Mouse (Mus musculus): Measurements from ENCODE around the gene Cd200r3.

Gene Cd200r3

GRCm38 (mm10) chr16:44943468-44943867 lies at the start of gene Cd200r3:
Gene Cd200r3, plus strand, starts transcription at chr16:44943678.
- DNase-seq (ENCODE audit: low read depth, low spot score): no peak

DNA sequence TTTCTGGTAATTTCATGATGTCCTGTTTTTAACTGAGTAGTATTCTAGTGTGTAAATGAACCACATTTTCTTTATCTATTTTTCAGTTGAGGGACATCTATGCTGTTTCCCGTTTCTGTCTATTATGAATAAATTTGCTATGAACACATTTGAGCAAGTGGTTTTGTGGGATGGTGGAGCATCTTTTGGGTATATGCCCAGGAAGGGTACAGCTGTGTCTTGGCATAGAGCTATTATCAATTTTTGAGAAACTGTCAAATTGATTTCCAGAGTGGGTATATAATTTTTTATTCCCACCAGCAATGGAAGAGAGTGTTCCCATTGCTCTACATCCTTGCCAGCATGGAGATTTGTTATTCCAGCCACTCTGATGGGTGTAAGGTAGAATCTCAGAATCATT lies 11.5 kb upstream of the Cd200r3 start:
- DNase-seq (ENCODE audit: low read depth, low spot score): no peak

- no peak for DNase-seq (ENCODE audit: low read depth, low spot score)
Measured at GRCm38 (mm10) chr16:44951360-44952114, 8.1 kb downstream of the Cd200r3 start.

GRCm38 (mm10) chr16:44962296-44962695 lies 18.8 kb downstream of the Cd200r3 start:
- DNase-seq (ENCODE audit: low read depth, low spot score): no peak

- no peak for DNase-seq (ENCODE audit: low read depth, low spot score)
Measured at GRCm38 (mm10) chr16:44962777-44963176, 19.3 kb downstream of the Cd200r3 start.

- no peak for DNase-seq (ENCODE audit: low read depth, low spot score)
Measured at GRCm38 (mm10) chr16:44964526-44965374, 21.3 kb downstream of the Cd200r3 start.

DNA sequence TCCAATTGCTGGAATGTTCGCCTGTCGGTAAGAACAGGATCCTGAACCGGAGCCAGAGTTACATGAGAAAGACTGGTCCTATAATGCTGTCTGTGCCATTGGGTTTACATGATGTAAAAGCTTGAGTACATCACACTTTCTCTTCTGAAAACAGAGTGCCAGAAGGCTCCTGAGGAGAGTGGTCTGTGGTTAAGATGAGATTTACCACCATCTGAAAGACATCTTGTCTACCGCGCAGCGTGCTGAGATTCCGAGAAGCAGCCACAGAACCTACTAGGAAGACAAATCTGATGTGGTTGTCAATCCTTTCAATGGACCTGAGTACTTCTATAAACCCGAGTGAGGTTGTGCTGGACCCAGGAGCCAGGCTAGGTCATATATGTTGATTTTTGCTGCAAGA lies 21.9 kb downstream of the Cd200r3 start:
- DNase-seq (ENCODE audit: low read depth, low spot score): no peak

DNA sequence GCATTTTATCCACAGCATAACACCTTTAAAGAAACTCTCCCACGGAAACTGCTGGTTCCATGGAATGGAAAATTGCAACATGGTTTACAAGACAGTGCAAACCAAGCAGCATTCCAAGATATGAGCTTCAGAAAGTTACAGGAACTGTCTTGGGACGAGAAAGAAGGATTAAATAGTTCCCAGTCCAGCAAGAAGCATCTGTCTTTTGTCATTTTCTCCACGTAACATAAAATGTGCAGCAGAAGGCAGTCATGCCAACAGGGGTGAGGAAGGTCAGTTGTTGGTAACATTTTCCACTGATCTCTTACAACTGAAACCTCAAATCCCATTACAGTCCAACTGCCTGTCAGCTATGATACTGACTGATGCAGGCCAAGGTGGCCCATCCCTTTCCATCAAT lies 22.4 kb downstream of the Cd200r3 start:
- DNase-seq (ENCODE audit: low read depth, low spot score): no peak

- DNase-seq (ENCODE audit: low read depth, low spot score): no peak
Measured at GRCm38 (mm10) chr16:44966891-44967290, 23.4 kb downstream of the Cd200r3 start.

DNA sequence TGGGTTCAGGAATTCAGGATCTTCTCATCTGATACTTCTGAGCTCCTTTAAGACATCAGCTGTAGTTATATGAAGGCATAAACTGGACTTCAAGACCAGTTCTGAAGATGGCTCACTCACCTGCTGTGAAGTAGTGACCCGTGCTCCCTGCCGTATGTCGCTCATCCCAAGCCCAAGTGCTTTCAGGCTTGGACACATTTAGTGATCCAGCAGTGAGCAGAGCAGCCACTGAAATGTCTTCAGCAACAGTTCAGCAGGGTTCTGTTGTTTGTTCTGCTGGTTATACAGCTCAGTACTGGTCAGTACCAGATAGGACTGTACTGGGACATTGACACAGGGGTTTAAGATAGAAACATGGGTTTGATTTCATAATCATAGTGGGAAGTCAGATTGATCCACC lies 24.6 kb downstream of the Cd200r3 start:
- no peak for DNase-seq (ENCODE audit: low read depth, low spot score)

GRCm38 (mm10) chr16:44970925-44971324 lies 27.4 kb downstream of the Cd200r3 start:
- DNase-seq (ENCODE audit: low read depth, low spot score): no peak

DNA sequence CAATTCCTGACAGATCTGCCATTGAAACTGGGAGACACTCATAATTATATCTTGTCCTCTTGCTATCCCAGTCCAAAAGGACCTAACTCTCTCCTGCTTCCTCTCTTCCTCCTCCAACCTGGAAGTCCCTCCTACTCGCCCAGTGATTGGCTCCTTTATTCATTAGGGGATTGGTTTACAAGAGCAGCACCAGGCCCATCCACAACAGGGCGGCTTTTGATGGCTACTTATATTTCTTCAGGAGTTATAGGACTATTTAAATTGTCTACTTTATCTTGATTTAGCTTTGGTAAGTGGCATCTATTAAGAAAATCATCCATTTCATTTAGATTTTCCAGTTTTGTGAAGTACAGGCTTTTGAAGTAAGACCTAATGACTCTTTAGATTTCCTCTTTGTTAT lies 30.6 kb downstream of the Cd200r3 start:
- DNase-seq (ENCODE audit: low read depth, low spot score): no peak

- DNase-seq (ENCODE audit: low read depth, low spot score): no peak
Measured at GRCm38 (mm10) chr16:44976081-44976480, 32.6 kb downstream of the Cd200r3 start.

DNA sequence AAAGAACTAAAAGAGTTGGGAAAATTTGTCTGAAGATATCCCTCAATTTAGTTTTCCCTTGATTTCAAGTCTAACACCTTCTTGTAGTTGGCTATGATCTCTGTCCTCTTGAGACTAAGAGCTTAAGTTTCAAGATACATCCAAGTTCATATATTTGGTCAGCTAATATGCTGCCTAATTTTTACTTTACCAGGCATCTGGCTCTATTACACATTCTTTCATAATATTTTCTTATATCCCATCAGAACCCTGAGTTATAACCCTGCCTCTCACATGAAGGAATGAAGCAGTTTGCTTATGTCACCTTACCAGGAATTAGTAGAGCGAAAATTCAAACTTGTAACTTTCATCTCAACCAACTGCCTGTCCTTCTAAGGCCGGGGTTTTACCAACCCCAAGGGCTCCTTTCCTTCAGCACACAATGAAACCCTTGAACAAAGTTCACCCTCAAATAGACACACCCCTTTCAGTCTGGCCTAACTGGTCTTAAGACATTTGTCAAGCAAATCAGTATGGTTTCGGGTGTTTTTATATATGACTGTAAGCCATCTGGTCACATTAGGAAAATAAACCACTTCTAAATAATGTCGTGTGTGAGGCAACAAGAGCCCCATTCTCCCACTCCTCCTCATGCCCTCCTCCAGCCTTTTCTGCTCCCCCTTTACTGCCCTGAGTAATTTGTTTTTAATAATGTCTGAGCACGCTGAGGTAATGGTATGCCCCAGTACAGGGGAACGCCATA lies 33.6 kb downstream of the Cd200r3 start:
- DNase-seq (ENCODE audit: low read depth, low spot score): no peak

DNA sequence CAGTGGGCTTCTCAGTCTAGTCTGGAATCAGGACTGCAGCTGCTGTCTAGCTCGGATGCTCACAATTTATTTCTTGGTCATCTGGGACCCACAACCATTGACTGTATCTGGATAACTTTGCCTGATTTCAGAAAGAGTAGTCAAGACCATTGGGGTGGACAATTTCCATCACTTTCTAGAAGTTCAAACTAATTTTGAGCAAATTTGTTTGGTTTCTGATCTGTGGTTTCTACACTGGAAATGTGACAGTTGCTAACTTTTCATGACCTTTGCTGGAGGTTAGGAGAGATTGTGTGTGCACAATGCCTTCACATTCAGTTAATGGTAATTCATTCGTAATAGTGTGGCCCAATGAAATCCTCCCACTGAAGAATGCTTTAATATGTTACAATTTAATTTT lies 34.7 kb downstream of the Cd200r3 start:
- DNase-seq (ENCODE audit: low read depth, low spot score): no peak

DNA sequence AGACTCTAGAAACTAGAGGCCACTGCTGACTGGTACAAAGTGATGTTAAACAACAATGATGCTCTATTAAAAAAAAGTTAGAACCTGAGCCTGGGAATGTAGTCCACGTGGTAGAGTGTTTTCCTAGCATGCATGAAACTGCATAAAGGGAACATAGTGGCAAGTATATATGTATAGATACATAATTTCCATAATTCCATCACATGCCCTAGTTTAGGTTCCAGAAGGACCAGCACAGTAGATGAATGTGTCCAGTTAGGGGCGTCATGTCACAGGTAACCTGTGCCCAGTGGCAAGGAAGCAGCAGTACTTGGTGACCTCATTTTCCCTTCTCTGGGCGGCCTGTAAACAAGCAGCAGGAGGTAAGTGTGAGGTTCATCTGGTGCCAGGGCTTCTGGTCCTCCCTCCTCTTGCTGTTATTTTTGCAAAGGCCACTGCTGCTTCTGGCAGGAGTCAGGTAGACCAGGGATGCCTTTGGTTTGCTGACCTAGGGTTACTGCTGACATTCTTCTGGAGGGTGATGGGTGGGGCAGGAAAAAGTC lies 35.9 kb downstream of the Cd200r3 start:
- DNase-seq (ENCODE audit: low read depth, low spot score): no peak

DNA sequence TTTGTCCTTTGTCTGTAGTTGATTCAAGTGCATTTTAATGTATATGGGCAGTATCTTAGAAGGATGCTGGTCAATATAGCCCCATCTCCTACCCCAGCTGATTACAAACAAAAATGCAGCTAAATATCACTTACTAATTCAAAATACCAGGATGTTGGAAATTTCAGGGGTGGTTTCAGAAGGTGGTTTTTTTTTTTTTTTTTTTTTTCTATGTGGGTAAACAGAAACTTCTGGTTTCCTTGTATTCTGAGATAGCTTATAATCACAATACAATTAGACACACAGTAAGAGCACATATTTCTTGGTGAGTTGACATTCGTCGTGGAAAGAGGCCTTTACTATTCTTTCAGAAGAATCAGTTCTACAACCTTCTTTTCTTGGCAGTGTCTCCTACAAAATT lies 39.5 kb downstream of the Cd200r3 start:
- DNase-seq (ENCODE audit: low read depth, low spot score): no peak

- no peak for DNase-seq (ENCODE audit: low read depth, low spot score)
Measured at GRCm38 (mm10) chr16:44983379-44984060, 40.0 kb downstream of the Cd200r3 start.

DNA sequence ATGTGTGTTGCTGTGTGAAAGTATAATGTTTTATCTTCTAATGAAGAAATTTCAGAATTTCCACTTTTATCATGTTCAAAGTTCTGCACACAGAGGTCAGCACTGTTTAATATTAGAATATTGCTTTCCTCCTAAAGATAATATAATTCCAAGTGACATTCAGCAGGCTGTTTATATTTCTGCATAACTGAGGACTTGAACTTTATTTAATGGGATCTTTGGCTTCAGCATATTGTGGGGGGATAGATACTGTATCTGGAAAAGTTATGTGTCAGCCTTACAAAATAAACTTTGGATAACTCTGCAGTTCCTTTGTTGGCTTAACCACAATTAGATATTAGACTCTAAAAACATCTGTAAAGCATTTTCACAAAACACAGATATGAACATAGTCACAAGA lies 40.6 kb downstream of the Cd200r3 start:
- no peak for DNase-seq (ENCODE audit: low read depth, low spot score)

DNA sequence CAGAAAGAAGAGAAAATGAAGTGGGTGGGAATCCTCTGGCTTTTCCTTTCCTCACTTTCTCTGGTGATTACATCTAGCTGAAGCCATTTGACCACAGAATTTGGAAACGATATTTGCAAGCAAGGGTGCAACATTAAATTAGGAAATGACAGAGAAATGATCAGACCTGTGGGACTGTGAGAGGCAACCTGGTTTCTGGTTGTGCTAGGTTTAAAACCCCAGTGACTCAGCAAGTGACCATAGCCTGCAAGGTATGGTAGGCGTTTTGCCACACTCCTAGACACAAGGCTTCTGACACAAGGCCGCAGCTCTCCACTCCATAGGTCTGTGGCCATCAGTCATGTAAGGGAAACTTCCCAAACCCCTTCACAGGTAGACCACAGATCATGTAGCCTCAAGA lies 41.4 kb downstream of the Cd200r3 start:
- DNase-seq (ENCODE audit: low read depth, low spot score): no peak

DNA sequence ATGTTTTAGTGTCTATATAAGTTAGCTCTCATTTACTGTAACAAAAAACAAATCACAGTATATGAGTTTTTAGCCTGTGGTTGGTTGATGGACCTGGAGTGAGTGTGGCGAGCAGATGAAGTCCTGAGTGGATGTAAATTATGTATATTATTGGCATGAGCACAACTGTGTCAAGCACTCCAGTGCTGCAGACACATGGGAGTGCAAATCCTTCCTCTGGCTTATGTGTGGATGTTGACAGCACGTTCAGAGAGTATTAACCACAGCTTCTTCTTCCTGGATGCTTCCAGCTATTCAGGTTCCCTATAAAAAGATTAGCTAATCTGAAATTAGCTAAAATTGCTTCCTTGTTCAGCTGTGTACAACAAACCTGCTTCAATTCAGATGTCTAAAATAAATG lies 42.6 kb downstream of the Cd200r3 start:
- DNase-seq (ENCODE audit: low read depth, low spot score): no peak
